Mouse (Mus musculus): ENCODE measurements at regions not wholly inside any gene's neighbourhood (a gene's known extent, or its start where the extent isn't known, plus 50 kb on each side); places are given as distances from the start of the nearest gene placed in this dataset.
"Not testable (repeated sequence)": the region's sequence is repeated elsewhere in the genome, so short reads cannot be mapped to it uniquely, and the experiment has no call there.

- Histone ChIP-seq H3K27ac (peak overlapping the region; percentile 86), H3K4me1 (peaks cover 37% of the 10 kb centered on the region), H3K4me3 (no peak overlapping the region), H3K36me3 (no peaks in the 10 kb centered on the region), H3K9me3 (replicated peaks) (no peaks in the 10 kb centered on the region), H3K27me3 (ENCODE audit: low read depth, poor library complexity, severe bottlenecking) (no peaks in the 10 kb centered on the region)
- 31% methylated on average over 7 of the region's 7 CpGs for WGBS
- peak; percentile 53 for DNase-seq (ENCODE audit: low spot score)
Measured at GRCm38 (mm10) chr9:78846110-78846509, 230.8 kb downstream of the Cd109 start.

- Histone ChIP-seq H3K27me3 (ENCODE audit: low read depth, poor library complexity, severe bottlenecking) (no peaks in the 10 kb centered on the region), H3K9me3 (replicated peaks) (no peaks in the 10 kb centered on the region), H3K4me3 (no peak overlapping the region), H3K27ac (no peak overlapping the region), H3K36me3 (no peaks in the 10 kb centered on the region), H3K4me1 (peaks cover 37% of the 10 kb centered on the region)
- 71% methylated on average over 9 of the region's 9 CpGs for WGBS
- DNase-seq (ENCODE audit: low spot score), result peak; percentile 30
Measured at GRCm38 (mm10) chr9:78847890-78848563, 232.7 kb downstream of the Cd109 start.

DNA sequence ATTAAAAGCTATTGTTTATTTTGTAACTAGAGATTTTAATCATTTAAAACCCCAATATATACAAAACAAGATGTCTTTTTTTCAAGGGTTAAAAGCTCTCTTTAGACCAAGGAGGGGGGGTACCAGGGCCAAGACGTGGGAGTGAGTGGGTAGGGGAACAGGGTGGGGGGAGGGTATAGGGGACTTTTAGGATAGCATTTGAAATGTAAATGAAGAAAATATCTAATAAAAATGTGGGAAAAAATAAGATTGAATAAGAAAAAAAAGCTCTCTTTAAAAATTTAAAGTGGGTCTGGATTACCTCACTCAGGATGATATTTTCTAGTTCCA is 233.2 kb downstream of the Cd109 start:
- H3K36me3 ChIP-seq; H3K27me3 ChIP-seq (ENCODE audit: low read depth, poor library complexity, severe bottlenecking); H3K4me3 ChIP-seq; H3K9me3 ChIP-seq (replicated peaks); DNase-seq (ENCODE audit: low spot score); H3K27ac ChIP-seq: not testable (repeated sequence)
- 68% methylated on average over 1 of the region's 1 CpGs for WGBS
- H3K4me1 ChIP-seq, result peaks cover 37% of the 10 kb centered on the region

GRCm38 (mm10) chr9:78856981-78857380 is 241.6 kb downstream of the Cd109 start:
- Histone ChIP-seq H3K27me3 (ENCODE audit: low read depth, poor library complexity, severe bottlenecking) (no peaks in the 10 kb centered on the region), H3K9me3 (replicated peaks) (no peaks in the 10 kb centered on the region), H3K4me1 (no peaks in the 10 kb centered on the region), H3K27ac (no peak overlapping the region), H3K4me3 (no peak overlapping the region), H3K36me3 (no peaks in the 10 kb centered on the region)
- 97% methylated on average over 1 of the region's 1 CpGs for WGBS
- DNase-seq (ENCODE audit: low spot score), result no peak

DNA sequence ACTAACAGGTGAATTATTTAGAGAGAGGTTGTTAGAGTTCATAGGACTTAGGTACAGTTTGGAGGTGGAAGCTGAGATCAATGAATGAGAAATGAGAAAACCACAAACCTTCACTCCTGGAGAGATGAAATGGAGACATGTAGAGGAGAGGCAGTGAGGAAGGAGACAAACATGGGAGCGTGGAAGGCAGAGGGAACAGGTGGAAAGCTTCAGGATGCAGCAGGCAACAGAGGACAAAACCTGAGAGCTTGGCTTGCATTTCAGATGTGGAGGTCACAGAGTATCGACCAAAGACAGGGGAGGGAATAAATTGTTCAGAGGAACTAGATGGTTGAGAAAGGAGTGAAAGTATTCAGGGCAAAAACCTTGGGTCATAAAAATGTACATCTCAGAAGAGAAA is 244.6 kb downstream of the Cd109 start:
- Histone ChIP-seq H3K9me3 (replicated peaks) (no peaks in the 10 kb centered on the region), H3K4me1 (no peaks in the 10 kb centered on the region), H3K4me3 (no peak overlapping the region), H3K36me3 (no peaks in the 10 kb centered on the region), H3K27me3 (ENCODE audit: low read depth, poor library complexity, severe bottlenecking) (no peaks in the 10 kb centered on the region), H3K27ac (no peak overlapping the region)
- DNase-seq (ENCODE audit: low spot score), result no peak
- 84% methylated on average over 2 of the region's 2 CpGs for WGBS

DNA sequence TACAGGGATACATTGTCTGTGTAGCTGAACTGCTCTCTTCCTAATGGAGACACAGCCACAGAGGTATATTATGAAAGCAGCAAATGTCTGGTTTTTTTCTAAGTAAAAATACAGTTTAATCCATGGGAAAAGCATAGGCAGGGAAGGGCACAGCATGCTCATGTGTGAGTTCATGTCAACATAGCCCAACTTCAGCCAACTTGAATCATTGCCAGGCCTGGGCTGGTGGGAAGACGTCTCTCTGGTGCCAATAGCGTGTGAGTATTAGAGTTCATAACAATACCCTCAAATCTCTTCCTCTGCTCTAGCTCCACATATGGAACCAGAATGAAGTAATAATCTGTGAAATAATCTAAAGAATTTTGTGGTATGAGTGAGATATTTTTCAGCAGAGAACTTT is 257.2 kb downstream of the Cd109 start:
- Histone ChIP-seq H3K4me3 (no peak overlapping the region), H3K36me3 (no peaks in the 10 kb centered on the region), H3K4me1 (peaks cover 9% of the 10 kb centered on the region), H3K9me3 (replicated peaks) (no peaks in the 10 kb centered on the region), H3K27ac (no peak overlapping the region), H3K27me3 (ENCODE audit: low read depth, poor library complexity, severe bottlenecking) (no peaks in the 10 kb centered on the region)
- no peak for DNase-seq (ENCODE audit: low spot score)
- 91% methylated on average over 2 of the region's 2 CpGs for WGBS

DNA sequence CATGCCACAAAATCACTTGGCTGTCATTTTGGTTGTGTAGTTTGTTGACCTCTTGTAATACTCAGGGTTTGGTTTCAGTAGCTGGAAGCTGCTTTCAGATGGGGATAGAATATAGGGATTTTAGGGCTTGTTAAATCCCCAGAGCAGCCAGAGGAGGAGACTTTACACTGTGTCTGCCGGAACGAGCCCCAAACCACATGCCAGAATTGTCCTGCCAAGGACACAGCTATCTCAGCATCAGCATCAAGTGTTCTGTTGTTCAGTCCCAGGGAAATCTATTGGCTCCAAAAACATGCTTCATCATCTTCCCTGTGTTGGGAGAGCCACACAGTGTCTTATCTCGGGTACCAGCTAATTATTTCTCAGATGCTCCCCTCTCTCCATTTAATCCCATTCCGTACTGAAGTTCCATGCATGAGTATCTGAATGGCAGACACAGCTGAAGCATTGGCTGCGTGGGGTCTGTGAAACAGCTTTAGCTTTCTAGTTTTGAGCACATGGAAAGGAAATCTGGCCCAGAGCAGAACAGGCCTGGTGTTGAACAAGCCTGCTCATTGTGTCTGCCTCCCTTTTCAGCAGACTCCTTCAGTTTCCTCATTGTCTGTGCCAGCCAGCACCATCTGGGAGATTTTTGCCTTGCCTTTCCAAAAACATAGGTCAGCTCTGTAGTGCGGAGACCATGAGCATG is 264.8 kb downstream of the Cd109 start:
- DNase-seq (ENCODE audit: low spot score), result no peak
- Histone ChIP-seq H3K4me3 (no peak overlapping the region), H3K4me1 (peaks cover 12% of the 10 kb centered on the region), H3K36me3 (no peaks in the 10 kb centered on the region), H3K27me3 (ENCODE audit: low read depth, poor library complexity, severe bottlenecking) (no peaks in the 10 kb centered on the region), H3K27ac (peak overlapping the region; percentile 15; the same call in 1 of the 2 replicates), H3K9me3 (replicated peaks) (no peaks in the 10 kb centered on the region)
- 76% methylated on average over 6 of the region's 6 CpGs for WGBS

DNA sequence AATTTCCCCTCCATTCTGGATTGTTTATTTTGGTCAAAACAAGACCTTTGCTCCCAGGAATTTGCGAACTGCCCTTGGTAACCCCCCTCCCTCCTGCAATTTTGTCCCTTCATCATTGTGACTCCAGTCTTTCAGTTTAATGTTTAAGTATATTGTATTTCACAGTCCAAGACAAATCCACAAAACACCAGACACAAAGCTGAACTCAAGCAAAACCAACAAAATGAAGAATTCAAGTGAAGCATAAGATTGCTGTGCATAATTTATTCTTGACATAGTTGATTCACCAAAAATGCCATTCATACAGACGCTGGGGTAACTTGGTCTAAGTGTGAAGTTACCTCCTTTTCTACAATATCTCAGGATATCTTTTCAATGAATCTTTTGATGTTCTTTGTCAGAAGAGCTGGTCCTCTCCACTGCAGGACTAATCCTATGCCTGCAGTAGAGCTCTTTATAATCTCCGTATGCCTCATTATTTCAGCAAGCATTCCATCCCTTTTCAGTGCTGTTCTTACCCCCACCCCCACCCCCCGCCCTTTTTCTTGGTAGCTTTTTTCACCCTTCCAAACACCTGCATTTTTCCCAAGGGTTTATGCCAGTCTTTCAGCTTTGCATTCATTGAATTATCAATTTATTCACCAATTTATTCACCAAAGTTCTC is 265.4 kb downstream of the Cd109 start:
- Histone ChIP-seq H3K4me1 (peaks cover 12% of the 10 kb centered on the region), H3K27ac (peak overlapping the region; percentile 15; the same call in 1 of the 2 replicates), H3K4me3 (no peak overlapping the region), H3K9me3 (replicated peaks) (no peaks in the 10 kb centered on the region), H3K36me3 (no peaks in the 10 kb centered on the region), H3K27me3 (ENCODE audit: low read depth, poor library complexity, severe bottlenecking) (no peaks in the 10 kb centered on the region)
- WGBS, result 78% methylated on average over 4 of the region's 4 CpGs
- no peak for DNase-seq (ENCODE audit: low spot score)

GRCm38 (mm10) chr9:78881307-78881790 is 266.0 kb downstream of the Cd109 start:
- Histone ChIP-seq H3K27me3 (ENCODE audit: low read depth, poor library complexity, severe bottlenecking) (no peaks in the 10 kb centered on the region), H3K4me1 (peaks cover 10% of the 10 kb centered on the region), H3K36me3 (no peaks in the 10 kb centered on the region), H3K9me3 (replicated peaks) (no peaks in the 10 kb centered on the region), H3K4me3 (no peak overlapping the region), H3K27ac (no peak overlapping the region; the same call in 1 of the 2 replicates)
- WGBS, result 80% methylated on average over 5 of the region's 5 CpGs
- no peak for DNase-seq (ENCODE audit: low spot score)

- peaks cover 11% of the 10 kb centered on the region for H3K4me1 ChIP-seq
- H3K27me3 ChIP-seq (ENCODE audit: low read depth, poor library complexity, severe bottlenecking), result no peaks in the 10 kb centered on the region
- no peaks in the 10 kb centered on the region for H3K9me3 ChIP-seq (replicated peaks)
- H3K36me3 ChIP-seq, result no peaks in the 10 kb centered on the region
- no peak for DNase-seq (ENCODE audit: low spot score)
- H3K27ac ChIP-seq, result no peak overlapping the region
- no peak overlapping the region for H3K4me3 ChIP-seq
- 81% methylated on average over 9 of the region's 9 CpGs for WGBS
Measured at GRCm38 (mm10) chr9:78903211-78903610, 287.9 kb downstream of the Cd109 start.

DNA sequence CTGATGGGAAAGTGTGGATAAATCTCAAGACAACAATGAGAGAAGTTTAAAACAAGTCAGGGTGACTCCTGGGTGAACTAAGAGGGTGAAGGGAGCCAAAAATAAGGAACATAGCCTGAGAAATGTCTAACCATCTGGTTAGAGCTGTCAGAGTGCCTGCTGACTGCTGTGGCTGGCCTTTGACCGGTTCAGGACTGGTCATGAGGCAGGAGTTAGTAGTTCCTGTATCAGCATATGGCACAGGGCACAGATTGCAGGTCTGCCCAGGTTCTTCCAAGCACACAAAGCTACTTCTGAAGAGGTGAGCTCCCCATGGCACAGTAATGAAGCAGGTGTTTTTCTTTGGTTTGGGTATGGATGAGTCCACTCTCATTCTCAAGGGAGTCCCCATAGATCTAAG is 302.0 kb downstream of the Cd109 start:
- Histone ChIP-seq H3K4me1 (no peaks in the 10 kb centered on the region), H3K27me3 (ENCODE audit: low read depth, poor library complexity, severe bottlenecking) (no peaks in the 10 kb centered on the region), H3K36me3 (no peaks in the 10 kb centered on the region), H3K9me3 (replicated peaks) (no peaks in the 10 kb centered on the region), H3K4me3 (no peak overlapping the region), H3K27ac (no peak overlapping the region)
- no peak for DNase-seq (ENCODE audit: low spot score)
- WGBS, result 96% methylated on average over 1 of the region's 1 CpGs

DNA sequence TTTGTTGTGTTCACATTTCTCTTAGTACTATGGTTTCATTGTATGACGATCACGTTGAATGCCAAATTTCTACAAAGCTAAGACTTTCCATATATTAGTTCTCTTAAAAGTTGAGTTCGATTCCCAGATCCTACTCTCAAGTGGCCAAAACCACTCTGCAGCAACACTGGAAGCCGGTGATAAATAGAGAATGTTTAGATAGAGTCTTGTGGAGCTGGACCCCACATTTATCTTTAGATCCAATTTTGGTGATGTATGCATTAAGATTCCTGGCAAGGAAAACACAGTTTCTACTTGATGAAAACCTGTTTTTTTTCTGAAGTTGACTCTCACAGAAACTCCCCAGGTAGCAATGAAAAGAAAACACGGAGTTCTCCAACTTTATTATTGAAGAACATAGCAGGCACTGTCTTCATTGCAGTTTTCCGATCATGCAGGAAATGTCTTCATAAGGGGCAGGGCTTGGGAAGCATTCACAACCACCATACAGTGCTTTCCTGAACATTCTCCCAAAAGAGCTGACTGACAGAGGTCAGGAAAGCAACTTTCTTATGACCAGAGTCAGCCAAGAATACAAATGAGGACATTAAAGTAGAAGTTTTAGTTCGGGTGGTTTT is 310.7 kb downstream of the Cd109 start:
- no peaks in the 10 kb centered on the region for H3K9me3 ChIP-seq (replicated peaks)
- 92% methylated on average over 7 of the region's 7 CpGs for WGBS
- H3K27ac ChIP-seq, result no peak overlapping the region
- DNase-seq (ENCODE audit: low spot score), result no peak
- H3K36me3 ChIP-seq, result no peaks in the 10 kb centered on the region
- no peak overlapping the region for H3K4me3 ChIP-seq
- no peaks in the 10 kb centered on the region for H3K4me1 ChIP-seq
- H3K27me3 ChIP-seq (ENCODE audit: low read depth, poor library complexity, severe bottlenecking), result no peaks in the 10 kb centered on the region

DNA sequence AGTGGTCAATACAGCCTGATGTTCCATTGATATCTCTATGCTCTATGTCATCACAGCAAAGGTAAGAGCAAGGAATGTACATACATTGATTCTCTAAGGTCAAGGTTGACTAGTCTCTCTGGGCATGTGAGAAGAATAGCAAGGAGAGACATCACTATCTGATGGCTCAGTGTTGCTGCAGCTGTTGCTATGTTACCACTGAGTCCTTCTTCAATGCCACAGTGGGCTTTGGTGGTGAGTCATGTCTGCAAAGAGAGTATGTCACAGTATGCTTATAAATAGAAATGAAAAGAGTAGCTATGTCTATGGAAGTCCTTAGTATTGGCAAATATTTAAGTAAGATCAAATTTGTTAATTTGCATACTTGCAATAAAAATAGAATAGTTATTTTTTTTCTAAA is 326.3 kb downstream of the Cd109 start:
- DNase-seq (ENCODE audit: low spot score), result no peak
- H3K36me3 ChIP-seq, result no peaks in the 10 kb centered on the region

More for the DNA sequence above, 326.3 kb downstream of the Cd109 start:
- no peaks in the 10 kb centered on the region for H3K27me3 ChIP-seq (ENCODE audit: low read depth, poor library complexity, severe bottlenecking)
- H3K9me3 ChIP-seq (replicated peaks), result no peaks in the 10 kb centered on the region
- H3K4me1 ChIP-seq, result no peaks in the 10 kb centered on the region
- H3K4me3 ChIP-seq, result no peak overlapping the region
- H3K27ac ChIP-seq, result no peak overlapping the region
